Mouse (Mus musculus) cerebellum, adult 11 months (tissue): ENCODE measurements at regions not wholly inside any gene's neighbourhood (a gene's known extent, or its start where the extent isn't known, plus 50 kb on each side); places are given as distances from the start of the nearest gene placed in this dataset.

Experiments
- DNase-seq: peaks from one replicate; pipeline ENCODE4 v3.0.0; 2022

DNA sequence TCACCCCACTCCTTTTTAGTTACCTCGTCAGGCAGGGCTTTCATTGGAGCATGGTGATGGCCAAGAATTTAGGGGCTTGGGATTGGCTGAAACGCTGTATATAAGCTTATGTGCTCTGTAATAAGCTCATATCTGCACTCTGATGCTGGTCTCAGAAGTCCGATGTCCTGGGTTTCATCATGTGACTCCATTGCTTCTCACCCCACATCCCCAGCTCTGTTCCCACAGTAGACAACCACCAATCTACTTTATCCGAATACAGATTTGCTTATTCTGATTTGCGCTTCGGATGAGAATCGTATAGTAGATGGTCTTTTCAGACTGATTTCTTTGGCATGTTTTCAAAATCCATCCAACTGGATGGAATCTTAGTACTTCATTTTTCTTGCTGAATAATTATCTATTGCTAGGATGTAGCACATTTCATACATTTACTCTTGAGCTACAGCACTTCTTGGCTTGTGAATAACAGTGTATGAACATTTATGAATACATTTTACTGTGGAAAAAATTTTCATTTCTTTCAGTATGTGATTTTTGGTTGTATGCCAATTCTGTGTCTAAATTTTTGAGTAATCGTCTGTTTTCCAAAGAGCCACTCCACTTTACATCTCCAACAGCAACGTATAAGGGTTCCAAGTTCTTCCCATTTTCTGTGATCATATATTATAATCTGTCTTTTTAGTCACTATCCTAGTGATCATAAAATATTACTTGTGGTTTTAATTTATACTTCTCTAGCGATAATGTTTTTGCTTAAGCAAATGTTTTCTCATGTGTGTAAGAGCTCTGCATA, 185.7 kb downstream of the Hace1 start:
- no peak for DNase-seq

DNA sequence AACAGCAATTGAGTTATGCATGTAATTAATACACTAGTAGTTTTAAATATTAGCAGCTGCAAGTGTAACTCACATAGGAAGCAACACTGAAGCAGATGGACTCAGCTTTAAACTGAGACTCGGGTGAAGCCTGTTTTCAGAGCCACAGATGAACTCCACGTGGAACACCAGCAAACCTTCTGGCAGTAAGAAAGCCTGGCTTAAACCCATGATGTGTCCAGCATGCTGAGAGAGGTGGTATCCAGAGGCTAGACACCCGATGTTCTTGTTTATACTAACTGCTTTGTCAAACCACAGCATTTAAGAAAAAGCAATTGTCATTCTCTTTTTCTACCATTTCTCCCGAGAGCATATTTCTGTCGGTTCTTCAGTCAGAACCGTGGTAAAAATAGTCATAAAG, 202.1 kb downstream of the Hace1 start:
- DNase-seq: no peak

DNA sequence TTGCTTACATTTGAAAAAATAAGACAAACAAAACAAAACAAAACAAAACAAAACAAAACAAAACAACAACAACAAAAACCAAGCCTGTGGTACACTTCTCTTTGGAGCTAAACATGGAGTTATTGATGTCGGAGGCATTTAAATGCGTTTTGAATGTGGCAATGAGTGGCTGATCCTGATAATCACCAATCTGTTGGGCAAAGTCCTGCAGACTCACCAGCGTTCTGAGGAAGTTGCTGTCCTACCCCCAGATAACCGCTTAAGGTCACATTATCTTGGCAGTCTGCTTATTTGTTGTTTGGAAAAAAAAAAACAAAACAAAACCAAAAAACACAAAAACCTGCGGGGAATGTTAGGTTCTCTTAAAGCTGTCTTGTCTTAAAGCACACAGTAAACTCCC, 205.4 kb downstream of the Hace1 start:
- DNase-seq: no peak

DNA sequence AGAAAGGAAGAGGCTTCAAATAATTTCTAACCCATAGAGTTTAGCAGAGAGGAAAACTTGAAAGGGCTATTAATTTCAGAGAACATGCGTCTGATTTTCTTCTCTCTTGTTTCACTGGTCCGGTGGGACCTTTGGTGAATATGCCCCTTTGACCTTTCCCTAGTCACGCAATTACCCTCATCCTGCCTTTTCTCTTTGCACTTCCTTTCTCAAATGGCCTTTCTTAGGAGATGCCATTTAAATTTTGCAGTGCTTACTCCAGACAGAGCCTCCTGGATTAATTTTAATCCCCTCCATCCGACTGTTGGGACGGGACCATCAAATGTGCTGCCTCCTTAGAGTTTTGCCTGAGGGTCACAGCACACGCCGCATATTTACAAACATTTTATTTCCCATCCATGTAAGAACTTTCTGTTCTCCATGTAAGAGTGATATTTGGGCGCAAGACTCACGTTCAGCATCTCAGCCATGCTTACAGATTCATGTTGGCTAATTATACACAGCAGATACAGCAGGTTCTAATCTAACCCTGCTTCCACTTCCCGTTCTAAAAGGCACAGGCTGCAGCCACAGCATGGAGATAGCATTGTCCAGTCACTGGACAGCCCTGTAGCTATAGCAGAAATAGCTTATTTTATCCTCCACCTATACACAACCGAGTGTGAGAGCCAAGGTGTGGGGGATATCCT, 206.0 kb downstream of the Hace1 start:
- DNase-seq: no peak

DNA sequence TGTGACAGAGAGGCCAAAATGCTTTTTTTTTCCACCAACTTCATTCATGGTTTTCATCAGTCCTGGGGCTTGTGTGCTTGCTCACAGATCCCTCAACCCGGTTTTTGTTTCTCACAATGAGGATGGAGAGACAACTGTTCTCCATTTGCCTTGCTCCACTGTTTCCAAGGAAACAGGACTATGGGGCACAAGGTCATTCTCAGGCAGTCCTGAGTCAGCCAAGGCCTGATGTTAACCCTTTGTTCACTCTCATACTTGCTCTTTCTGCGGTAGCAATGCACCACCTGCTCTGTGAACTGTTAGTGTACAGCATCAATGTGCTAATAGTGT, 206.5 kb downstream of the Hace1 start:
- no peak for DNase-seq

DNA sequence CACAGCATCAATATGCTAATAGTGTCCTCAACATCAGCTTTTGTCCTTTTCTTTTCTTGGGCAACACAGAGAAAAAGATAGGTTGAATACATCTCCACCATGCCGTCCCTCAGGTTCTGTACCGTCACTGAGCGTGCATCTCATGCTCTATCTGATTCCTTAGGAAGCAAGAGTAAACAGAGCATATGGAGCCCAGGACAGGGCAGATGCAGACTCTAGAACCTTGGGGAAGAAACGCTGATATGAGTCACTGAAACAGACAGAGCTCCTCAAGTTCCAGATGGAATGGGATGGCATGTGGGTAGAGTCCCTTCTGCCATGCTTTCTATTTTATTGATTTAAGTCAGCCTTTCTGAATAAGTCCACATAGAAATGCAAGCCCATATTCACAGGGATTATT, 206.9 kb downstream of the Hace1 start:
- no peak for DNase-seq

DNA sequence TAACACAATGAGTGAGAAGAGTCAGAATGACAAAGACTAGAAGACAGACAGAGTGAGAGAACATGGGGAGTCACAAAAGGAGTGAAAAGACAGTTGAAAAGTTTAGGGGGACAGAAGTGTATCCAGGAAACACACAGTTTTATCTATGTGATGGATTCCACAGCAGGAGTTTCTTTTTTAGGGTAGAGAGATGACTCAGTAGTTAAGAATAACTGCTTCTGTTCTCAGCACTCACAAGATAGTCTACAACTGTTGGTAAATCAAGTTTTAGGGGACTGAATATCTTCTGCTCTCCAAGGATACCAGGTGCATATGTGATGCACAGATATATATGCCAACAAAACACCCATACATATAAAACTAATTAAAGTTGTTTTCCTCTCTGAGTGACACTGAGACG, 210.7 kb downstream of the Hace1 start:
- no peak for DNase-seq

DNA sequence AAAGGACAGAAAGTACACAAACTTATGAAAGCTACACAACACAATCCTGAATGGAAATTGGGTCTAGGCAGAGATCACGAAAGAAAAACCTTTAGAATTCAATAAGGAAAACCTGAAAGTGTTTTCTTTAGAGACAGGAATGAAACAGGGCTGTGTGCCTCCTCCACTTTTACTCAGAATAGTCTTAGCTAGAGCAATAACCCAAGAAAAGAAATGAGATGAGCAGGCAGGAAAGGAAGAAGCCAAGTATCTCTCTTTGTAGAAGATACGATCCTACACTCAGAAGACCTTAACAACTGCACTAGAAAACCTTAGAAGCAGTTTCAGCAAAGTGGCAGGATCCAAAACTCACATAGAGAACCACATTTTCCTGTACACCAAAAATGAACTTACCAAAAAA, 218.0 kb downstream of the Hace1 start:
- no peak for DNase-seq

DNA sequence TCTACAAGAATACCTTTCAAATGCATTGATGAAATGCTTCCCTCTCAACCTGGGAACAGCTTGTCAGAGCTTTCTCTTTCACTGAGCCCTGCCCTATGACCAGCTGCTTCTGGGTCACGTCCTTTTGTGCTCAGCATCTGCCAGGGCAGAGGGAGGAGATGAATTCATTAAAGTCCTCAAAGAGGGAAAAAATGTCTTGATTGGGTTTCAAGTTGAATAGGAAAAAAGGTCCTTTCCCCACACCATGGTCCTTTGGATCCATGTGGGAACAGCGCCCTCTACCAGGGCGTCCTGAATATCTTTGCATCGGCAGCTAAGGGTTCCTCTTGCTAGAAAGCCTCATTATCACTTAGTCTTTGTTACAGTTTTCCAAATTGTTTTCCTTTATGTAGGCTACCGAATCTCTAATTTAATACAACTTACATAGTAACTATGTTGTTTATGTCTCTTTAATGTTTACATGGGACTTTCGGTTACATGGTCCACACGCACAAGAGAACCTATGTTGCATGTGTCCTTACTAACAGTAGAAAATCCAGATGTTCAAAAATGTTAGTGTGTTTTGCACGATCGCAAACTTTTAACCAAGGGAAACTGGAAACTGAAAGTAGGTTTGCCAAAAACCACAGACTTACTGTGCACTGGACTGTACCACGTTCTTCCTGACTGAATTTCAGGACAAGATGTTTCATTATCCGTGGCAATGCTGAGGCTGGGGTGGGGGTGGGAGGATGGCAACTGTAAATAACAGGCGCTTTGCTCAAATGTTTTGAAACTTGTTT, 222.6 kb downstream of the Hace1 start:
- no peak for DNase-seq

DNA sequence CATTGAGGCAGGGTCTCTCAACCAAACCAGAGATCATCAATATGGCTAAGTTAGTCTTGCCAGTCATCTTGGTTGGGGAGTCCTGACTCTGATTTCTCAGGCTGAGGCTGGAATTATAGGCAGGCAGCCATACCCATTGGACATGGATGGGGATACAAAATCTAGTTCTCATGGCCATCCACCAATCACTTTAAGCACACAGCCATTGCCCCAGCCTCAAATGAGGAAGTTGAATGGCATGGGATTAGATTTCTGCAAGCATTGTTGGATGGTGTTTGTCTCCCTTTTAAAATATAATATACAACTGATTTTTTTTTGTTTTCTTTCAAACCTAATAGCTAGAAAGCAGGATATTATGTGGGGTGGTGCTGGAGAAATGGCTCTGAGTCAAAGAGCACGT, 223.8 kb downstream of the Hace1 start:
- DNase-seq: no peak

DNA sequence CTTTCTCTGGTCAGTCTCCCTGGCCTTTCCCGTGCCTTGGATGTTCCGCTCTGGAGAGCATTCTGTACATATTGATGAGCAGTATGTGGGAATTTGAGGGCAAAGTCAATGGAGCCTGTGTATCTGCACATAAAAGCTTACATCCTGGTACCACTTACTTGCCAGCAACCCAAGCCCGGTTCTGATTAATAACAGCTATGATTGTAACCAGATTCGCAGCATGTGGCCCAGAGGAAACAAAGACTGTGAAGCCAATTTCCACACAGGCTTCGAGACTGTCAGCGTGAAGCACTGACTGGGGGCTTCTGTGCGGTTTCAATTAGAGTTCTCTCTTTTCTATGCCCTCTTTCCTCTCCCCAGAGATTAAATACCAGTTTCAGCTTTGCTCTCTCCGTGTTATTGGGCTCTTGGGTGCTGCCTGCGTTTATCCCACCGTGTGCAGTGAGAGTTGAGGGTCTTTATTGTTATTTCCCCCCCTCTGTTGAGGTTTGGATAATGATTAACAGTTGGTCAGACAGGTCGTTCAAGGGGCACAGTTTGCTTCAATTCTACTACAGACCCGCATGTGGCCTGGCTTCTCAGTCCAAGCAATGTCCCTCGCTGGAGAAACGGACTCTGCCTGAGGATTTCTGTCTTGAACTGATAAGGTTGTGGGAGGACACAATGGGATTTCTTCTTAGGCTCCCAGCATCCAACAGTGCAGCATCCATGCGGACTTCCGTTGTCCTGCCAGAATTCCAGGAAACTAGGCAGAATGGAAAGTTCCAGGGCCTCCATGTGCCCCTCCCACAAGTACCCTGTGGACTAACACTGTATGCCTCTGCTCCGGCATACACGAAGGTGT, 229.6 kb downstream of the Hace1 start:
- no peak for DNase-seq

DNA sequence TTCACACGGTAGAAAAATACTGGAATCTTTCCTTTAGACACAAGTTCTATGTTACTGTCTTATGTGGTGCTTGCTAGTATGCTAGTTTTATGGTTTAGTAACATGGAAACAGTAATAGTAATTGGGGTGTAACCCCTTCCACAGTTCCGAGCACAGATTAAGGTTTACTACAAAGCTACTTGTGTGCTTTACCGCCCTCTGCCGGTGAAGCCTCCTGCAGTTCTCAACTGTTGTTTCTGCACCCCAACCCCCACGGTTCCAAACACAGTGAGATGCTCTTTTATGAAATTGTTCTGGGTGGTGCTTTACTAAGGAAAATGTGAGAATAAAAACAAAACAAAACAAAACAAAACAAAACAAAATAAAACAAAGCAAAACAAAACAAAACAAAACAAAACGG, 234.3 kb downstream of the Hace1 start:
- DNase-seq: no peak

DNA sequence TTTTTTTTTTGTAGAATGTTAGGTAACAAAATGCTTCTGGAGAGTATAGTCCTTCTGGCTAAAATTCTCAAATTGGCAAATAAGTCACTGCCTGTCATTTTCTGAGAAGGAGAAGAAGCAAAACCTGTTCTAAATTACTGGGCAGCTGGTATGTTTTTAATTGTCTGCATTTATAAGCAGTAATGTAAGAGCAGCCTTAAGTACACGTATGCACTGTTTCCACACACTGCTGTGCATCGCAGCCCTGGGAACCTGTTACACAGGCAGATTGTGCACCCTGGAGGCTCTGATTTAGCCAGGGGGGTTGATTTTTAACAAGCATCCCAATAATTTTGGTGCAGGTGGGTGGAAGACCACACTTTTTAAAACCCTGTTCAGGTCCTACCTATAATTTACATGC, 236.2 kb downstream of the Hace1 start:
- no peak for DNase-seq

DNA sequence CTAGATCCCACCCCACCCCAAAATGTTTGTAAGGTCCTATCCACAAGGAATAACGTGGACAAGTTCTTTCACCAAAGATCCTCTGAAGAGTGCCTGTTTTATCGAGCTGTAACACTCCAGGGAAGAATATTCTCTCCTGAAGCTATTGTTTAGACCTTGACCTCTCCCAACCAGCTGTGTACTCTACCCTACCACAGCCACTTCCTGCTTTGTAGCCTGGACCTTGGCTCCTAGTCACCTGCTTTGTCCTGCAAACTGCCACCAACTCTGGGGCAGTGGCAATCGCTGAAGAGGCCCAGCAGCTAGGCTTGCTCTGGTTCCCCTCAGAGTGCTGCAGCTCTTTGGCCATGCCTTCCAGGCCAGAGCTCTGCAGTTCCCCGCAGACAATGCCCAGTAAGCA, 239.1 kb downstream of the Hace1 start:
- DNase-seq: no peak

DNA sequence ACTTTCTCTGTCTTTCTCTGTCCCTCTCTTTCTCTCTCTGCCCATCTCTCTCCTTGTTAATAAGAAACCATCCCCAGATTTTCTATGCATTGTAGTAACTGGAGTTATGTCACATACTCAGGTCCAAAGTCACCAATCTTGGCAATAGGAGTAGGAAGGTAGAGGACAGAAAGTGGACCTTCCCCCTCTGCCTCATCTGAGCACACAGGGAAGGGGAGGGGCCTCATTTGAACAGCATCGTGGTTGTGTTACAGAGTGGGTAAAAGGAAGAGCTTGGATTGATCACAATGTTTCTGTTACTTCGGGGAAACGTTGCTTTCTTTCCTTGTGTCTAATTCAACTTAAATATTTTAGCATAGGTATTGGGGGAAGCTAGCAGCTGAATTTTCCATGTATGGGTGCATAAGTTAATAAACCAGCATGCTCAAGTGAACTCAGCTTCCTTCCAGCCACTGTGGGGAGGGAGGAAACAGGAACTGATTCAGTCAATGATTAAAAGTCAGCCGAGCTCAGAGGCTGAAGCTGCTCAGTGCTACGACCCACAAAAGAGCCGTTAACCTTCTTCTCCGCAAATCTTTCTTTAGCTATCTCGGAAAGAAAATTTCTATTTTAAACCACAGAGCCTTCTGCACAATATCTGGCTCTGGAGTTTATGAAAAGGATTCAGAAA, 243.5 kb downstream of the Hace1 start:
- DNase-seq: no peak

DNA sequence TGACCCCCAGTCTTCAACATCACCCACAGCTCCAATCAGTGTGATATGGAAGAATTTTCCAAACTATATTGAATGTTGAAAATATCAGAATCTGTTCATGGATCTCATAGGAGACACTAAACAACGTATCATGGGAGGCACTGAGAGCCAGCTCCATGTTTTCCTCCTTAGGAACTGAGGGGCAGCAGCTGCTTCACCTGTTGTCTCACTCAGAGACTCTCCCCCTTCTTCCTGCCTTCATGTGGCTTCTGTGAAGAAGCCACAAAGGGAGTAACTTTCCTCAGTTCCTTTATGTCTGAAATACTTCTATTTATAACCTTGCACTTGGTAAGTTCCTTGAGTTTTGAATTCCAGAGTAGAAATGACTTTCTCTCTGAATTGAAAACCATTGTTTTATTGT, 244.6 kb downstream of the Hace1 start:
- no peak for DNase-seq

DNA sequence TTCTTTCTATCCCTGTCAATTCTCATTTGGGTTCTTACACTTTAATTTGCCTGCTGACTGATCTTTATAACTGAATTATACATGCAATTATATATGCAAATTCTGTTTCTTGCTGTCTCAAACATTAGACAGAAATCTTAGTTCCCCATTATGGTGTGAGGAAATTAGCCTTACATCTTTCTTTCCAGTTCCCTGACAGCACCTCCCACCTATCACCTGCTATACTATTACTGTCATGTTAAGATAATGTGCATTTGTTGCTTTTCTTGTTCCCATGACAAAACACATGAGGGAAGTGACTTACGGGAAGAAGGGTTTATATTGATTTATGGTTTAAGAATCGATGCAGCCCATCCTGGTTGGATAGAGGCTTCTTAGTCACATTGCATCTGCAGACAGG, 246.0 kb downstream of the Hace1 start:
- DNase-seq: no peak

DNA sequence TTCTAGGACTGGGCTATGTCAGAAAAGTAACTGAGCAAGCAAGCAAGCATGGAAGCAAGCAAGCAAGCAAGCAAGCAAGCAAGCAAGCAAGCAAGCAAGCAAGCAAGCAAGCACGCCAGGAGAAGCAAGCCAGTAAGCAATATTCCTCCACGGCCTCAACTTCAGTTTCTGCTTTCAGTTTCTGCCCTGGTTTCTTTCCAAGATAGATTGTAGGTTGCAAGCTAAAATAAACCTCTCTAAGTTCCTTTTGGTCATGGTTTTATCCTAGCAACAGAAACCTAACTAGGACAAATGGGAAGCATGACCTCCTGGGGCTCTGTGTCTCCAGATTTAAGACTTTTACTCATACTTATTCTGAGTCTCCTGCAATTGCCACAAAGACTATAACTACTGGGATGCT, 271.0 kb downstream of the Hace1 start:
- no peak for DNase-seq

DNA sequence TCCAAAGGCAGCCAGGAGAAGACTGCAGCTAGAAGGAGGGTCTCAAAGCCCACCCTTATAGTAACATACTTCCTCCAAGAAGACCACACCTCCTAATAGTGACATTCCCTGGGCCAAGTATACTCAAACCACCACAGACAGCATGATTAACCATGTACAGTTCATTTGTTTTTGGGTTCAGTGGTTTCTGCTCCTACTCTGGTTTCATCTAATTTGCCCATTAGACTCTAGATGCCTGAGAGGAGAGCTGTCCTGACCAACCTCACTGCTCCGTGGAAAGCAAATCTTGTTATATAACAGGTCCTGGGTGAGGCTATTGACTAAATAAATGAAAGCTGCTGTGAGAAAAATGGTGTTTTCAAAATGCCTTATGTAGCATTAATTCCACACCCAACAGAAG, 272.2 kb downstream of the Hace1 start:
- DNase-seq: no peak

DNA sequence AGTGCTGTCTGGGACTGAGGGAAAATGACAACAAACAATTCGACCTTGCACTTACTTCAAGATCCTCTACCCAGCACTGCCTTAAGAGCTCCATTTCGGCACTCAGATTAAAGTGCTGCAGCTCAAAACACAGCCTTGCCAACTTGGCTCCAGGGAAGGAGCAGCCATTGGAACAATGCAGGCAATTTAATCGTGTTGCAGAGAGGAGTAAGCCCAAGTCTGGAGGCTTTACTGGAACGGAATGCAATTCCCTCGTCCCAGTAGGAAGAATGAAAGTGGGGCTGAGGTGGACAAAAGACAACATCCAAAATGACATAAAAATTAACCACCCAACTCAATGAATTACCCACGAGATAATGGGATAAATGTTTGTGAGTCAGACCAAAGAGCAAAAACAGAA, 273.0 kb downstream of the Hace1 start:
- no peak for DNase-seq

DNA sequence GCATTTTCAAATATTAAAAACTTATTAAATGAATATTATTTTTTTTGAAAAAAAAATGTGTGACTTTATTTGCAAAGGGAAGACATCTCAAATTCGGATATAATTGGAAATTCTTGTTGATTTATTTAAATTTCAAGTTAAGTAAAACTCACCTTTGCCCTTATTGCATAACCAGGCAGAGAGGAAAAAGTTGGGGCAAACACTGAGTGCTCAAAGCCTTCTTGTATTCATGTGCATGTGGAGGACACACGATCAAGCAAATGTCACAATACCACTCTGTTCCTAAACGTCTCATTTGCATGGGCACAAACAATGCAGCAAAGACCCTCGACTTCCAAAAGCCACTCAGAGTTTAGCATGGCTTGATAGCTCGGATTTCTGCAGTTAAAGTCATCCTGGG, 275.1 kb downstream of the Hace1 start:
- DNase-seq: no peak

DNA sequence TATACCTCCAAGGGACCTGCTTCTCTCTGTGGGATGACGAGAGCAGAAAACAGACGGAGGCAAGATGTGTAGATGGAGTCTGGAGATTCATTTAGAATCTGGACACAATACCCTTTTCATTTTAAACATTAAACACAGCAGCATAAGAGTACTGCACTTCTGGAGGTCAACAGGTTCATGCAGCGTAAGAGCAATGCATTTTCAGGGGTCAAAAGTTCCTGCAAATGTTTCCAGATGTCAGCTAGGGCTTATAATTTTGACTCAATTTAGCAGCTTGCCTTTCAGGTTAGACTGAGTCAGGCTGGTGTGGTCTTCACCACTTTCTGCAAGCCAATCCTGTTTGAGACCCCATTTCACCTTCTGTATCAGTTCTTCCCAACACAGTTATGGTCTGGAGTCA, 277.9 kb downstream of the Hace1 start:
- no peak for DNase-seq

DNA sequence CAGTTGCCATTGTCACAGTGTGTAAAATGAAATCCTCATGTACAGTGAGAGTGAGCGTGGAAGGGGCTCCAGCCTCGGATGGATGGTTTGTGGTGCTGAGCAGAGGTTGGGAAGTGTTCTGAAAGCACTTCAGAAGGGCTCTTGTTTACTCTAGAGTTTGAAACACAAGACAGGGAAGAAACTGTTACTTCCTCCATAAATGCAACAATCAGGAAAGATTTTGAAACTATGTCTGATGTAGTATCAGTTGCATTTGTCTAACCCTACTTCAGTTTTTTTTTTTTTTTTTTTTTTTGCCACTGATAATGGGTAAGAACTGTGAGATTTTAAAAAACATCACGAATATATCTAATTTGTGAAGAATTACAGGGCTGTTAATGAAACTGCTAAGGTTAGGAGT, 281.5 kb downstream of the Hace1 start:
- no peak for DNase-seq
